Mouse (Mus musculus) liver, postnatal 0 days (tissue): ENCODE measurements around the gene Nipal1.

ENCODE experiments used
- CTCF ChIP-seq: sonication (generic); IDR thresholded peaks from 2 replicates; pipeline ENCODE4 v1.5.1; 2016; ENCODE audit warnings: antibody characterized with exemption, low read depth
- EP300 ChIP-seq: IDR thresholded peaks from 2 replicates; pipeline ENCODE4 v1.6.1; 2016; ENCODE audit warnings: antibody characterized with exemption, low read depth, mild to moderate bottlenecking

GRCm38 (mm10) chr5:72668351-72668750, 20.8 kb downstream of the Nipal1 start:
- TF ChIP-seq CTCF (no peak), EP300 (no peak)
